Mouse (Mus musculus): ENCODE results near the gene Irf2bpl.

DNA sequence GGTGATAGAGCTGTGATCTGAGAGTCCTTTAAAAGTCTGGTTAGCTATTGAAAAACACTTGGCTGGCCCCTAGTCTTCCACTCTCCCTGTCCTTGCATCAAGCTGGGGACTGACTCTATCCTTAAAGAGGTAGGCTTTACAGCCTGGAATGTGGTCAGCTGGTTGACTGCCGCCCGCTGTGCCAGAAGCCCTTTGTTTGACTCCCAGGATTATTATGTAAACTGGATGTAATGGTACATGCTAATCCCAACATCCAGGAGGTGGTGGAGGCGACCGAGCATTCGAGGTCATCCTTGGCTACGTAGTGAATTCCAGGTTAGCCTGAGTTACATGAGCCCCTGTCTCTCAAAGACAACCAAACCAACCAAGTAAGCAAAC, 48.0 kb upstream of the Irf2bpl start:
- TF ChIP-seq EP300 (IDR thresholded peaks at IDR 0.05; ENCODE audit: low read depth) (no peak), CTCF (IDR thresholded peaks at IDR 0.05; ENCODE audit: low read depth) (no peak)

All from liver, embryonic 14.5 days (tissue).